Mouse (Mus musculus): ENCODE results near the gene Tmem8.
A peak's percentile ranks its signal among the peaks of the same experiment; 100 is the strongest.
"Not testable (repeated sequence)": the region's sequence is repeated elsewhere in the genome, so short reads cannot be mapped to it uniquely, and the experiment has no call there.

The Tmem8 gene

GRCm38 (mm10) chr17:26111722-26112121 is 1.4 kb upstream of the Tmem8 start:
- DNase-seq (ENCODE audit: low spot score) = no peak

- DNase-seq (ENCODE audit: low spot score) = no peak
Observed at GRCm38 (mm10) chr17:26112751-26113150, 348 bp upstream of the Tmem8 start.

- DNase-seq (ENCODE audit: low spot score) = no peak
Observed at GRCm38 (mm10) chr17:26114061-26114460, 962 bp downstream of the Tmem8 start.

- not testable (repeated sequence) for DNase-seq (ENCODE audit: low spot score)
Observed at GRCm38 (mm10) chr17:26114461-26114860, 1.4 kb downstream of the Tmem8 start.

- no peak for DNase-seq (ENCODE audit: low spot score)
Observed at GRCm38 (mm10) chr17:26115205-26115898, 2.3 kb downstream of the Tmem8 start.

GRCm38 (mm10) chr17:26115956-26116487 is 2.9 kb downstream of the Tmem8 start:
- no peak for DNase-seq (ENCODE audit: low spot score)

- no peak for DNase-seq (ENCODE audit: low spot score)
Observed at GRCm38 (mm10) chr17:26116503-26117258, 3.6 kb downstream of the Tmem8 start.

GRCm38 (mm10) chr17:26119766-26120710 is 6.9 kb downstream of the Tmem8 start:
- peak; percentile 64 for DNase-seq (ENCODE audit: low spot score)

- DNase-seq (ENCODE audit: low spot score) = no peak
Observed at GRCm38 (mm10) chr17:26122431-26123140, 9.5 kb downstream of the Tmem8 start.

GRCm38 (mm10) chr17:26123267-26123684 is 10.2 kb downstream of the Tmem8 start, which contains the start of gene Mrpl28:
Gene Mrpl28, plus strand, starts transcription at chr17:26123500.
- peak; percentile 75 for DNase-seq (ENCODE audit: low spot score)

- DNase-seq (ENCODE audit: low spot score) = no peak
Observed at GRCm38 (mm10) chr17:26124560-26124959, 11.5 kb downstream of the Tmem8 start.

GRCm38 (mm10) chr17:26125226-26125625 is 12.1 kb downstream of the Tmem8 start:
- no peak for DNase-seq (ENCODE audit: low spot score)

GRCm38 (mm10) chr17:26131062-26131732 is 18.1 kb downstream of the Tmem8 start:
- no peak for DNase-seq (ENCODE audit: low spot score)

- no peak for DNase-seq (ENCODE audit: low spot score)
Observed at GRCm38 (mm10) chr17:26131856-26132853, 19.1 kb downstream of the Tmem8 start.

- DNase-seq (ENCODE audit: low spot score) = no peak
Observed at GRCm38 (mm10) chr17:26137106-26137750, 24.1 kb downstream of the Tmem8 start.

- DNase-seq (ENCODE audit: low spot score) = no peak
Observed at GRCm38 (mm10) chr17:26137751-26138130, 24.6 kb downstream of the Tmem8 start.

- DNase-seq (ENCODE audit: low spot score) = peak; percentile 99
Observed at GRCm38 (mm10) chr17:26138239-26138836, 25.2 kb downstream of the Tmem8 start, which contains the start of gene Axin1. Gene Axin1, plus strand, starts transcription at chr17:26138688.

GRCm38 (mm10) chr17:26138901-26139381 is 25.8 kb downstream of the Tmem8 start:
- DNase-seq (ENCODE audit: low spot score) = peak; percentile 64
